Mouse (Mus musculus) limb, embryonic 14.5 days (tissue): Measurements from ENCODE around the gene 1700010I14Rik. TPM values are rescaled to one million over a fixed set of nuclear protein-coding genes. Genes with fewer than 3 reads are reported as not detected.
A peak's percentile ranks its signal among the peaks of the same experiment; 100 is the strongest.

Source experiments
- ATAC-seq: fragments of 200-750 bp; cut with Nextera tagmentation; 2 replicates; pipeline ENCODE4 v1.8.0; 2017; ENCODE audit warnings: low read depth, moderate number of reproducible peaks, moderate TSS enrichment; ENCODE audit not compliant: low FRiP score
- DNase-seq: peaks from one replicate; pipeline ENCODE4 v3.0.0-alpha.2; 2015; ENCODE audit warnings: low spot score
- H3K27ac ChIP-seq: fragments of 300-500 bp; sonication (generic); replicated peaks from 2 replicates; pipeline ENCODE4 v1.5.1; 2014; ENCODE audit warnings: low read depth, mild to moderate bottlenecking, low read length, moderate library complexity, mixed read lengths
- H3K27me3 ChIP-seq: fragments of 300-500 bp; sonication (generic); 2 replicates; pipeline ENCODE4 v1.6.1; 2014; ENCODE audit warnings: low read length, mixed read lengths; ENCODE audit not compliant: control insufficient read depth, insufficient read depth
- H3K36me3 ChIP-seq: fragments of 300-500 bp; sonication (generic); 2 replicates; pipeline ENCODE4 v1.6.1; 2014; ENCODE audit warnings: mild to moderate bottlenecking, low read length, moderate library complexity, mixed read lengths; ENCODE audit not compliant: control insufficient read depth, insufficient read depth
- H3K4me1 ChIP-seq: fragments of 300-500 bp; sonication (generic); 2 replicates; pipeline ENCODE4 v1.6.1; 2014; ENCODE audit warnings: antibody characterized with exemption, low read length, mixed read lengths; ENCODE audit not compliant: control insufficient read depth, insufficient read depth
- H3K4me2 ChIP-seq: fragments of 300-500 bp; sonication (generic); replicated peaks from 2 replicates; pipeline ENCODE4 v1.6.1; 2014; ENCODE audit warnings: low read depth, mild to moderate bottlenecking, low read length, moderate library complexity; ENCODE audit not compliant: severe bottlenecking
- H3K4me3 ChIP-seq: fragments of 300-500 bp; sonication (generic); replicated peaks from 2 replicates; pipeline ENCODE4 v1.5.1; 2014; ENCODE audit warnings: low read length
- H3K9ac ChIP-seq: fragments of 300-500 bp; sonication (generic); 2 replicates; pipeline ENCODE4 v1.6.1; 2014; ENCODE audit warnings: mild to moderate bottlenecking, low read depth, low read length, moderate library complexity; ENCODE audit not compliant: severe bottlenecking
- H3K9me3 ChIP-seq: fragments of 300-500 bp; sonication (generic); 2 replicates; pipeline ENCODE4 v1.6.1; 2016; ENCODE audit warnings: low read length; ENCODE audit not compliant: control insufficient read depth
- POLR2A ChIP-seq: fragments of 200-500 bp; IDR thresholded peaks from 2 replicates; pipeline ENCODE4 v1.8.0; 2012; ENCODE audit warnings: inconsistent platforms, mild to moderate bottlenecking, moderate library complexity, borderline replicate concordance; ENCODE audit not compliant: insufficient read depth, insufficient read length; ENCODE audit errors: extremely low read depth
- WGBS: fragments of 180-500 bp; shearing (Covaris S2); extraction: QIAGEN DNeasy Blood & Tissue Kit; methylation state at CpG from one replicate; pipeline ENCODE4 v1.1.7; 2014; 5-methylcytosine and 5-hydroxymethylcytosine counted together
- polyA plus RNA-seq, 2 experiments: library from polyadenylated mRNA; depleted of rRNA in 1 of 2; stranded (reverse) in 1 of 2; unstranded in 1 of 2; fragments of >200 nt; fragmentation: Nextera tagmentation in 1 of 2; extraction: Ambion mirVana in 1 of 2; gene quantifications; 2 replicates each; pipeline versions ENCODE4 v1.2.1 to v1.2.3; 2012 to 2014

1700010I14Rik gene
- polyA plus RNA-seq, 2 experiments: 0.45 to 0.98 TPM

GRCm38 (mm10) chr17:8986551-8986950 lies 1.6 kb upstream of the 1700010I14Rik start:
- H3K27me3 ChIP-seq: no peaks in the 10 kb centered on the region
- 82% methylated on average over 2 of the region's 2 CpGs for WGBS

GRCm38 (mm10) chr17:8987369-8987768 lies 764 bp upstream of the 1700010I14Rik start:
- H3K4me2 ChIP-seq: no peak overlapping the region
- H3K27ac ChIP-seq: no peak overlapping the region
- TF ChIP-seq POLR2A: no peak

More at GRCm38 (mm10) chr17:8986551-8986950, 1.6 kb upstream of the 1700010I14Rik start:
- Histone ChIP-seq H3K27ac (no peak overlapping the region), H3K4me2 (no peak overlapping the region), H3K4me1 (peaks cover 8% of the 10 kb centered on the region), H3K9ac (no peak overlapping the region), H3K9me3 (no peaks in the 10 kb centered on the region), H3K4me3 (no peak overlapping the region), H3K36me3 (no peaks in the 10 kb centered on the region)
- ATAC-seq (no peak), DNase-seq (peak; percentile 4)
- TF ChIP-seq POLR2A: no peak

GRCm38 (mm10) chr17:8991160-8991559 lies 3.0 kb downstream of the 1700010I14Rik start:
- no peak overlapping the region for H3K27ac ChIP-seq
- H3K4me2 ChIP-seq: no peak overlapping the region
- no peak overlapping the region for H3K9ac ChIP-seq
- DNase-seq: no peak
- H3K9me3 ChIP-seq: no peaks in the 10 kb centered on the region
- ATAC-seq: no peak
- H3K4me3 ChIP-seq: no peak overlapping the region
- no peaks in the 10 kb centered on the region for H3K36me3 ChIP-seq
- WGBS: 35% methylated on average over 8 of the region's 8 CpGs
- H3K27me3 ChIP-seq: no peaks in the 10 kb centered on the region
- peaks cover 8% of the 10 kb centered on the region for H3K4me1 ChIP-seq
- TF ChIP-seq POLR2A: no peak

More at GRCm38 (mm10) chr17:8987369-8987768, 764 bp upstream of the 1700010I14Rik start:
- Histone ChIP-seq H3K4me1 (peaks cover 8% of the 10 kb centered on the region), H3K27me3 (no peaks in the 10 kb centered on the region), H3K36me3 (no peaks in the 10 kb centered on the region), H3K9me3 (no peaks in the 10 kb centered on the region), H3K4me3 (no peak overlapping the region), H3K9ac (no peak overlapping the region)
- DNase-seq: no peak
- ATAC-seq: no peak
- WGBS: 79% methylated on average over 5 of the region's 5 CpGs

- TF ChIP-seq POLR2A: no peak
- Histone ChIP-seq H3K4me2 (no peak overlapping the region), H3K9ac (no peak overlapping the region), H3K4me3 (no peak overlapping the region), H3K36me3 (no peaks in the 10 kb centered on the region), H3K4me1 (no peaks in the 10 kb centered on the region), H3K9me3 (no peaks in the 10 kb centered on the region), H3K27ac (no peak overlapping the region), H3K27me3 (no peaks in the 10 kb centered on the region)
- DNase-seq (no peak), ATAC-seq (no peak)
- WGBS: 85% methylated on average over 1 of the region's 1 CpGs
Observed at GRCm38 (mm10) chr17:8995344-8995743, 7.2 kb downstream of the 1700010I14Rik start.

GRCm38 (mm10) chr17:9002438-9002837 lies 14.3 kb downstream of the 1700010I14Rik start:
- no peak overlapping the region for H3K27ac ChIP-seq
- no peaks in the 10 kb centered on the region for H3K4me1 ChIP-seq
- 57% methylated on average over 4 of the region's 4 CpGs for WGBS
- H3K9ac ChIP-seq: no peak overlapping the region
- ATAC-seq (no peak), DNase-seq (no peak)
- TF ChIP-seq POLR2A: no peak
- H3K4me2 ChIP-seq: no peak overlapping the region
- no peaks in the 10 kb centered on the region for H3K36me3 ChIP-seq
- no peaks in the 10 kb centered on the region for H3K27me3 ChIP-seq
- no peaks in the 10 kb centered on the region for H3K9me3 ChIP-seq
- no peak overlapping the region for H3K4me3 ChIP-seq

GRCm38 (mm10) chr17:9004516-9004915 lies 16.4 kb downstream of the 1700010I14Rik start:
- 86% methylated on average over 4 of the region's 4 CpGs for WGBS
- TF ChIP-seq POLR2A: no peak
- Histone ChIP-seq H3K4me1 (no peaks in the 10 kb centered on the region), H3K4me2 (no peak overlapping the region), H3K36me3 (no peaks in the 10 kb centered on the region), H3K4me3 (no peak overlapping the region), H3K27ac (no peak overlapping the region), H3K9me3 (no peaks in the 10 kb centered on the region), H3K27me3 (no peaks in the 10 kb centered on the region), H3K9ac (no peak overlapping the region)
- no peak for DNase-seq
- ATAC-seq: no peak
